Mouse (Mus musculus) bone marrow, adult 2 months (tissue): ENCODE measurements around the gene Slc9a1.

ENCODE experiments used
- CTCF ChIP-seq: fragments of 200-500 bp; IDR thresholded peaks from 2 replicates; pipeline ENCODE4 v1.5.1; 2011; ENCODE audit warnings: low read length, control low read depth; ENCODE audit not compliant: control insufficient read depth, insufficient read depth
- POLR2A ChIP-seq: fragments of 200-500 bp; IDR thresholded peaks from 2 replicates; pipeline ENCODE4 v1.6.1; 2011; ENCODE audit warnings: low read depth, mild to moderate bottlenecking, control low read depth, low read length, borderline replicate concordance; ENCODE audit not compliant: control insufficient read depth

GRCm38 (mm10) chr4:133423691-133424090 is 54.2 kb downstream of the Slc9a1 start:
- no peak for TF ChIP-seq POLR2A
- TF ChIP-seq CTCF = 0 out of 2 replicates have a peak, but pooled peaks have one; percentile 1
